Mouse (Mus musculus) layer of hippocampus, adult 11-12 months (tissue): ENCODE data around the gene Nwd2.

Source experiments
- DNase-seq: peaks from one replicate; pipeline ENCODE4 v3.0.0; 2022; ENCODE audit warnings: low spot score

Gene Nwd2

GRCm38 (mm10) chr5:63649070-63649532 is at the start of gene Nwd2:
Gene Nwd2 (plus strand): TSS chr5:63649102.
- DNase-seq: peak; percentile 35

DNA sequence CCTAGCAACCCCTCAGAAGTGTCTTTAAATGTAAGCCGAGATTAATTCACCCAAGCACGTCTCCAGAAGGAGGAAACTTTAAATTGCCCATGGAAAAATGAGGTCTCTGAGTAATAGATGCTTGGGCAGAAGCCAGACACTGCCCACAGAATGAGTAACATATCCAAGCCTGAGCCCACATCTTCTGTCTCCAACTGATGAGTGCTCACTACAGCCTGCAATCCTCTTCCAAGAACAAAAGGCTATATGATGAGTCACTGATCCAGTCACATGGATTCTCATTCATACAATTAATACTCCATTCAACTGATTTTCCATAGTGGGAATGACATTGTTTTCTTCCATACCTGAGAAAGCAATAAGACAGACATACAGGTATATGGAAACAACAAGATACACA is 41.5 kb upstream of the Nwd2 start:
- peak; percentile 37 for DNase-seq

DNA sequence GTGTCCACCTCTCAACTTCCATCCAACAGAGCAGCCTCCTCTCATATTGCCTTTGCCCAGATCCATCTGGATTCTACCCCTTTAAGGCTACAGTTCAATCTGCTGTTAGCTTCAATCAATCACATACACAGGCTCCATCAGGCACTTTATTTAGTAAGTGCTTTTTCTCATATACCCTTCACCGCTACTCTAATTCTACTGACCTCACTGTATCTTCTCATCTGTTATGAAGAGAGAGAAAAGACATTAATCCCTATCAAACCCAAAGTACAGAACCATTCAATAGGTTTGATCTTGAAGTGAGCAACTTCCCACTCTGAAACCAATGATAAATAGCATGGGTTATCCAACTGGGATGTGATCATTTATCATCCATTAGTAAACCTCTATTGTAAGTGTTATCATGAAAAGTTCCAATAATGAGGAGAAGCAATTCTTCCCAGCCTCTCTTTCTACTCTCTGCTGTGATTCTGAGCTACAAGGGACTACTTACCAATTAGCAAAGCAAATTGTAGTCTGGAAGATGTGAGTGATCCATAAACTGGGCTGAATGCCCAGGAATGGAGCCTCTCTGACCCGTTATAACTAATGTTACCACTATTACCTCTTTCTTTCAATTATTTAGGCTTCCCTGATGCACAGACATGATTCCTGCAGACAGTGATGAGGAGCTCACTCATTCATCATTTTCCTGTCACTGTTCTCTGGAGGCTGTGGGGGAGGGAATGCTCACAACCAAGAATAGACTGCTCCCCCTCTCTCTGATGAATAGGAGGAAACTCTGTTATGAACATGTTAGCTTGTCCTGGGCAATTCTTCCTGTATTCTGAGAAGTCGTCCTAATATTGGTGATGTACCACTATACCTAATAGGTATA is 31.9 kb upstream of the Nwd2 start:
- no peak for DNase-seq

DNA sequence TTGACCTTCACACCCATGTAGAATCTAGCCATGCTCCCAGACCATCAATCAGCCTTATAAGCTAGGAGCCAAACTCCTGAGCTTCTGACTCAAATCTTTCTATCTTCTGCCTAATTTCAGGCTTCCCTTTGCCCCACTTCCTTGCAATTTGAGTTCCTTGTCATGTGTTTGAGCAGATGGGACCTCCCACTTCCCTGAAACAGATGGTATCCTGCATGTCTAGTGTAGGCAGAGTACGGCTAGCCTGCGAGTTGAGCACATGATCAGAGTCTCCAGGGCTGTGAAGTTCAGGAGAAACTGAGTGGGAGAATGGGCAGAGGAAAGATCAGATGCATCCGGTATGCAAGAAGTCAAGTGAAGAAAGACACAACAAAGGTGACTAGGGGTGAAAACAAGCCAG is 24.8 kb upstream of the Nwd2 start:
- DNase-seq: peak; percentile 84

DNA sequence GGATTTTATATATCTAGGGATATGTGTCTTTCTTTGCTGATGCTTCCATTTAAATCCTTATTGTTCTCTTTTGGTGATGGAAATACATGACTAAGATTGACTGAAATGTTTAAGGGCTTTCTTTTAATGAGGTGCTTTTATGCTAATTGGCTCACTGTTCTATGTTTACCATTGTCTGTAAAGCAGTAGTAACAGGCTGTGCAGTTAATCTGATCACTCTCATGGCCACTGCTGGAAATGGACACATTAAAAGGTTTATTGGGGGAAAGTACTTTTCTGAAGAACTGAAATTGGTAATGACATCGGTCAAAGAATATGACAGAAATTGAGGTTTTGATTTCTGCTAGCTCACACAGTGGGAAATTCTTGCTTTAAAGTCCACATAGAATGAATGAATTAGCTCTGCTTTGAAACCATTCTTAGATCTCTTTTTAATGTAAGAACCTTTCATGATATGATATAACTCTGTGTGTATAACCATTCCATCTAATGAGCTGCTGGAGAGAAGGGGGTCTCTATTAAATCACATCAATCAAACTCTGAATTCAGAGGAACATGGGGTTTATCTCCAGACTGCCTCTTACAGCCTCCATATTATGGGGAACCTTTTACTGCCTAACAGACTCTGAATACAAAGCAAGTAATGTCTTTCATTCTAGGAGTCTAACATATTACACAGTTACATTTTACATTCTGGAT is 20.9 kb upstream of the Nwd2 start:
- DNase-seq: no peak

- no peak for DNase-seq
Measured at GRCm38 (mm10) chr5:63628531-63628871, 20.4 kb upstream of the Nwd2 start.

DNA sequence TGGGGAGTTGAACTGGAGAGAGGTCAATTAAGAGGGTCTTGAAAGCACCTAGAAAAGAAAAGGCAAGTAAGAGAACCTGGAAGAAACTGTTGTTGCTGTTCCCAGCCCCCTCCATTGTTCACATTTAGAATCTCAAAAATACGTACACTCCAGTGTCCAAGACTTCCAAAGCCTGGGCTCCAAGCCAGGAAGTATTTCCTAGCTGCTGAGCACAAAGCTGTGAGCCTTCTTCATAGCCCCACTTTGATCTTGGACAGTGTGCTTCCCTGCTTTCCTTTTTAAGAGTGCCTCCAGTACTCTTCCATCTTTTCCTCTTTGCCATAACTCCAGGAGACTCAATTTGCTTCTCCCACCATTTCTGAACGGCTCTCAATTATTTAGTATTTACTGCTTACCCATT is 14.3 kb upstream of the Nwd2 start:
- DNase-seq: no peak

DNA sequence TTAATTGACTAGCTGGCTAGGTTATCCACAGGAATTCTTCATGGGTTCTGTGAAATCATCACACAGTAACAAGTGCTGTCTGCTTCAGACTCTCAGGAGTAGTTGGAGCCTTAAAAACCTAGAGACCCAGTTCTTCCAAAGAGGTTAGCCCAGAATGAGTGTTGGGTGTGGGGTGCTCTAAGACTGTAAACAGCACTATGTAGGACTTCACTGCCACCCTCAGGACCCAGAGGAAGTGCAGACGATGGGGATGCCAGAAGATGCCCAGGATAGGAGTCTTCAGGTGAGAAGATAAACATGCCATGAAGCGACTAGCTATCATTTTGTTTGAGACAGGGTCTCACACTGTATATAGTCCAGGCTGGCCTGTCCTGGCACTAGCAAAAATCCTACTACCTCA is 715 bp upstream of the Nwd2 start:
- DNase-seq: peak; percentile 57

GRCm38 (mm10) chr5:63649533-63650464 is 897 bp downstream of the Nwd2 start:
- peak; percentile 18 for DNase-seq

- no peak for DNase-seq
Measured at GRCm38 (mm10) chr5:63651813-63652212, 2.9 kb downstream of the Nwd2 start.

DNA sequence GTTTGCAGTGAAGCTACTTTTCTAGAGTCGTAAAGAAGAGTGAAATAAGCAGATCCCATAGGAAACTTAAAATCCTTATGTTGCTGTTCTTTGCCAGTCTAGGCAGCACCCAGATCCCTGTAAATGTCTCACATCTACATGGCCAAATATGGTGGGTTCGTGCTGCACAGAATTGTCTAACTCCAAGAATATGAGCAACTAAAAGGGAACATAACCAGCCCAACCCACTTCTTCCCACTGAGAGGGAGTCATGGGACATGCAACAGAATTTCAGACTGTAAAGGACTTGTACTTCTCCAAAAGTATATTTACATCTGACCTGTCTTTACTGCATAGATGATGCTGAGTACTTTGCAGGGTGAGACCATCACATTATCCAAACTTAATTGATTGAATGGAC is 3.8 kb downstream of the Nwd2 start:
- DNase-seq: no peak

DNA sequence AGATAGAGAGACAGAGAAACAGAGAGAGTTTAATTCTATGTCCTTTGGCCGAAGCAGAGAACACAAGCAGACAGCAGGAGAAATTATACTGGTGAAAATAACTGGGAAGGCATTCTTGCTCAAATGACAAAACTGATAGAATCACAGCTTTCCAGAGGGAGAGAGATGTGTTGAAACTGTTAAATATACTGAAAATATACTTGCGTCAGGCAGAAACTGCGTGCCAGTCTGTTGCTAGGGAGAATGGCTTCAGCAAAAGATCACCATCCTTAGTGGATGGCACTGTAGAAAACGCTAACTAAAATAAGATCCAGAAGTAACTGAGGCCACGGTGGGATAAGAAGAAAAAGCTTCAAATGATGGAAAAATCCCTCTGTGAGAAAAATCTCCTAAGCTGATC is 18.0 kb downstream of the Nwd2 start:
- DNase-seq: no peak

- no peak for DNase-seq
Measured at GRCm38 (mm10) chr5:63675934-63676333, 27.0 kb downstream of the Nwd2 start.

DNA sequence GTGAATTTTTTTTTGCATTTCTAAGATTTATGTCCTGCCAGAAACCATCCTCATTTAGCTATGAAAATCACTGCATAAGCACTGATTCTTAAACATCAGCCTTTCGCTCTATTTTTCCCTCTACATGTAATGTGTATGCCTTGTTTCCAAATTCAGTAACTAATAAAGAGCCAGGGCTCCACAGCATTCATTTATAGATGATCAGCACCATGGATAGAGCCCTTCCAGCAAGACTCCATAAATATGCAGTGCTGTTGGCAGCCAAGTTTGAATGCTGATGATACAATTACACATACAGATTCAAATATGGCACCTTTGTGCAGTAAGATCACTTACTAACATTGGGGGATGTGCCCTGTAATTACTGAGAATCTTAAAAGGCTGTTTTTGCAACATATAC is 40.2 kb downstream of the Nwd2 start:
- DNase-seq: no peak

GRCm38 (mm10) chr5:63696784-63697183 is 47.9 kb downstream of the Nwd2 start:
- DNase-seq: no peak

GRCm38 (mm10) chr5:63697196-63697595 is 48.3 kb downstream of the Nwd2 start:
- DNase-seq: no peak

GRCm38 (mm10) chr5:63728955-63729354 is 80.1 kb downstream of the Nwd2 start:
- no peak for DNase-seq

GRCm38 (mm10) chr5:63735521-63735920 is 86.6 kb downstream of the Nwd2 start:
- no peak for DNase-seq

GRCm38 (mm10) chr5:63743426-63743825 is 94.5 kb downstream of the Nwd2 start:
- DNase-seq: no peak

- no peak for DNase-seq
Measured at GRCm38 (mm10) chr5:63748299-63748698, 99.4 kb downstream of the Nwd2 start.

GRCm38 (mm10) chr5:63748759-63749158 is 99.9 kb downstream of the Nwd2 start:
- DNase-seq: no peak

DNA sequence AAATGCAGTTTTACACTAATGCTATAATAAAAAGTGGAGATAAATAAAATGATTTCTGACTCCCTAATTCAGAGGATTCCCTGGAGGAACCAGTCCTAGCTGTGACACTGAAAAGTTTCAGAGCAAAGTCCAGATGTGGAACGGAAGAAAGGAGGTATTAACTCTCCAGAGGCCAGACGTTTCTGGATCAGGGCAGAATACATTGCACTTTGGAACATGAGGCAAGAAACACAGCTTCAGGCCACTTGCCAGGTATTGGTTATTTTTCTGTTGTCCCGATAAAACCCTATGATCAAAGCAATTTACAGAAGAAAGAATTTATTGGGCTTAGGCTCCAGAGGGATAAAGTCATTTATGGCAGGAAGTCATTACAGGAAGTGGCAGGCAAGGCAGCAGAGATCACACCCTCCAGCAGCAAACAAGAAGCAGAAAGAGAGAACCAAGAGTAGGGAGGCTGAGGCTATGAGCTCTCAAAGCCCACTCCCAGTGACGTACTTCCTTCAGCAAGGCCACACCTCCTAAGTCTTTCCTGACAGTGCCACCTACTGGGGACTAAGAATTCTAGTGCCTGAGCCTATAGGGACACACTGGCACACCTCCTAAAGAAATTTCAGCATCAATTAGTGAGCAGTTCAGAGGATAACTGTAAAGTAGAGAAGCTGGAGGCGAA is 106.3 kb downstream of the Nwd2 start:
- DNase-seq: no peak
